Mouse (Mus musculus) inflammation-experienced regulatory T-cells, adult 16 weeks (primary cell): Measurements from ENCODE around the gene Naa16. TPM values are rescaled to one million over a fixed set of nuclear protein-coding genes. Genes with fewer than 3 reads are reported as not detected.

ENCODE experiments used
- polyA plus RNA-seq: library from polyadenylated mRNA; unstranded; fragments of 100-300 nt; shearing (Covaris generic); gene quantifications from one replicate; pipeline ENCODE4 v1.2.1, GENCODE M21; 2017

Naa16 gene
- polyA plus RNA-seq, result 74.2 TPM

DNA sequence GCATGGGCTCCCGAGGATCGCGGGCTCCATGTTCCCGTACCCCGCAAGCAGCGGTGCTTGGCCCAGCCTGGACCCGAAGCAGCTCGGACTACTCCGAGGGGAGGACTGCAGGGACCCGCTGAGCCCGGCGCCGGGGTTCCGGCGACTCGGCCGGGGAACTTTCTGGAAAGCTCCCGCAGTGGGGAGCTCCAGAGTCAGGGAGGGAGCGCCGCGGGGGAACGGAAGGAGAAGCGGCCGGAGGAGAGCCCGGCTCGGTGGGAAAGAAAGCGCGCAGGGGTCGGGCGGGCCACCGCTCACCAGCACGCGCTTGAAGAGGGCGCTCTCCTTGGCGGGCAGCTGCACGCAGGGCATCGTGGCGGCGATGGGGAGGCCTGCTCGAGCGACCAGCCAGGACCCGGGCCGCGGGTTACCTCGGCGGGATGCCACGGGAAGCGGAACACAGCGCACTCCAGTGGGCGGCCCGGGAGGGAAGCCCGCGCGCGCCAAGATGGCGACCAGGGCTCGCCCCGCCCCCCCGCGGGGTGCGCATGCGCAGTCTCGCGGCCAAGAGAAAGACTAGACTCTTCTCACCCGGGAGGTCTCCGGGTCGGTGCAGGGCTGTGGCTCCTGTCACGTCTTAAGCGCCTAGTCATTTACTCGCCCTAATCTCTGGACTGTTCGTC is at the start of gene Naa16:
Gene Naa16, minus strand, starts transcription at position 514 of the 662 bp plus-strand sequence.

DNA sequence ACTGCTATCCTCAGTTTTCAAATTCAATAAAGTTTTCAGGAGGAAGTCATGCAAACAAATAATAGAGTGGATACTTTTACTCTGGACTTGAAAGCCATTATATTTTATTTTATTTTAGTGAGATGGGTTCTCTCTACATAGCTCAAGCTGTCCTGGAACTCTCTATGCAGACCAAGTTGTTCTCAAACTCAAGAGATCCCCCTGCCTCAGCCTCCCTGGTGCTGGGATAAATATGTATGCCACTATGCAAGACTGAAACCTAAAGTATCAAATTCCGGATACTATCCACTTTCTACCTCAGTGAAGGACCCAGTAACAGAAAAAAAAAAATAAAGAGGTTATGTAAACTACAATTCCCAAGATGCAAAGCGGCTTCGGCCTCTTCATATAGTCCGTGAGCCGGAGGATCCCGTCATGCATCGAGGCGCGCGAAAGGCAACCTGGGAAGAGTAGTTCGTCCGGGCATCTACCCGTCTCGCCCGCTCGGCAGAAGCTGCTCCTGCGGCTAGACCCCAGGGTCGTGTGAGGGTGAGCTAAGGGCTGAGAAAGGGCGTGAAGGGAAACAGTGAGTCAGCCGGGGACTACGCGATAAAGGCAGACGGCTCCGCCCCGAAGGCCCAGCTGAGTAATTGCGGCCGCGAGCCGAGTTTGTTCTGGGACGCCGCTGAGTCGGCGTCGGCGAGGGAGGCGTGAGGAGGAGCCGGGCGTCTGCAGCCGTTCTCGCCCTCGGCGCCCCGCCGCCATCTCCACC is 35.6 kb upstream of the Naa16 start, which contains the start of gene Kbtbd7:
Gene Kbtbd7, plus strand, starts transcription at position 533 of the 751 bp plus-strand sequence.

DNA sequence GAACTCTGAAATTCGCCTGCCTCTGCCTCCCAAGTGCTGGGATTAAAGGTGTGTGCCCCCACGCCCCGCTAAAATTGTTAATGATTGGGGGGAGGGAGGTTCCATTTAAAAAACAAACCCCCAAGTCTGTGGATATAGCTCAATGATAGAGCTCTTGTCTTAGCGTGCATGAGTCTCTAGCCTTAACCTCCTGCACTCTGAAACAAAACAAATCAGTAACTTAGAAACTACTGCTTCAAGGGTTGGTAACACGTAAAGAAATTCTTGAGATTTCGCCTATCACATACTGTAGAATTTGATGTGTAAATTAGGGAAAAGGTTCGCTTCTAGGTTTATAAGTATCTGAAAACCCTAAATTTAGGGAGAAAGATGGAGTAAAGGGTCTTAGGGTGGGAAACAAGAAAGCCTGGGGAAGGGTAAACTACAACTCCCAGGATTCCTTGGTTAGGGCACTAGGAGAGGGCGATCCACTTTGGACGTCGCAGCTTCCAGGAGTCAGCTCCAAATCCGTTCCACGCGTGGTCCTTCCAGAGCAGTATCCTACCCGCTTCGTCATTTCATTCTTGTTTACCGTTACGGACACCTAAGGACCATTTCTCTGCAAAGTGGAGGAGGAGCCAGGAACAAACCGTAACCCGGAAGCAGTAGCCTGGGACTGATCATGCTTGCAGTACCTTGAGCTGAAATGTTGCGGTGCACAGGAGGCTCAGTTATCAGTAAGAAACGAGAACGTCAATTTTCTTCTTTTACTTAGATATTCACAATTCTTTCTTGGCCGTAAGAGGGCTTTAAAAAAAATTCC is 6.9 kb upstream of the Naa16 start, which contains the start of gene Mtrf1:
Gene Mtrf1, plus strand, starts transcription at position 452 of the 802 bp plus-strand sequence.

DNA sequence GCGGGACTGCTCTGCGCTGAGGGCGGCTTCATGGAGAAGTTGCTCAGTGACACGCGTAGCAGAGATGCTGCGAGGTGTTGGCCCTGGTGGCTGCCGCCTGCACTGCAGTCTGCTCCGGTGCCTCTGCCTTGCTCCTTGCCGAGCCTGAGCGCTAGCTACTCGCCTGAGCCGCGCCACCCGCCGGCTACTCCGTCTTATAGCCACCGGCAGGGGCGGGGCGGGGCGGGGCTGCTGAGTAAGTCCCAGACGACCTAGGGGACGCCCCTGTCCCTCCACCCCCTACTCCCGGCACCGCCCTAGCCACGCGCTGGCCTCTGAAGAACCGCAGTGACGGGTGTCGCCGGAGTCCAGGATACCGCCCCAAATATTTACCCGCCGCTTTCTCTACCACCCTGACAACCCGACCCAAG is 89.1 kb downstream of the Naa16 start, which contains the start of gene Rgcc:
Gene Rgcc, minus strand, starts transcription at position 180 of the 410 bp plus-strand sequence.

Other genes with a start within 250 kb of the Naa16 start
- gene Zfp957, start 143.4 kb downstream of the Naa16 start, polyA plus RNA-seq, result not detected
- gene Rgcc, start 89.1 kb downstream of the Naa16 start, polyA plus RNA-seq, result 10.6 TPM
- 6.2 TPM for gene Mtrf1, start 7.0 kb upstream of the Naa16 start, polyA plus RNA-seq
- gene Kbtbd7, start 35.7 kb upstream of the Naa16 start, polyA plus RNA-seq, result 3.2 TPM
- 0.21 TPM for gene Kbtbd6, start 61.1 kb upstream of the Naa16 start, polyA plus RNA-seq
- gene Elf1, start 90.4 kb upstream of the Naa16 start, polyA plus RNA-seq, result 205 TPM
- gene Wbp4, start 90.7 kb upstream of the Naa16 start, polyA plus RNA-seq, result 38.8 TPM
- 122 TPM for gene Sugt1, start 196.9 kb upstream of the Naa16 start, polyA plus RNA-seq